ENCODE assay signal across 8 mouse cellular contexts in genomic region chr4:143279661-143280060, GRCm38 (mm10). TPM values are rescaled to one million over a fixed set of nuclear protein-coding genes. Genes with fewer than 3 reads are reported as not detected.
DNase-seq lines count a peak whose midpoint lies in the region; ATAC-seq lines count a peak whose summit lies in the region.

No protein-coding gene starts in this region.

- peak; percentile 32 to 39 for DNase-seq in heart, adult 18-20 months
- DNase-seq in heart, postnatal 25 days (ENCODE audit: low spot score), result no peak
- peak; percentile 70 for DNase-seq in hindbrain, embryonic 10.5 days (ENCODE audit: low spot score)
- DNase-seq in neural tube, embryonic 11.5 days (ENCODE audit: low spot score), result peak; percentile 79
- no peak for DNase-seq in right cerebral cortex, postnatal 14 days
- no peak for DNase-seq in left cerebral cortex, postnatal 36 days (ENCODE audit: low spot score in 2 of 2)
- DNase-seq in kidney, postnatal 36 days, result no peak

- intact Hi-C loops in heart, postnatal 25 days (cut with DNase I), result no loop called here
- intact Hi-C loops in left cerebral cortex, postnatal 36 days (cut with DNase I), result no loop called here

- H3K4me1 ChIP-seq in embryonic facial prominence, embryonic 15.5 days, result peaks cover 22% of the 10 kb centered on the region
- peaks cover 31% of the 10 kb centered on the region for H3K4me1 ChIP-seq in hindbrain, embryonic 10.5 days (replicated peaks)
- H3K4me1 ChIP-seq in neural tube, embryonic 11.5 days (ENCODE audit: control insufficient read depth, insufficient read depth, low read length), result peaks cover 10% of the 10 kb centered on the region; the same call in 1 of the 2 replicates

- no peak for ATAC-seq in embryonic facial prominence, embryonic 15.5 days (ENCODE audit: insufficient number of reproducible peaks, low FRiP score, low TSS enrichment, low read depth)
- peak; percentile 78 for ATAC-seq in neural tube, embryonic 11.5 days (ENCODE audit: insufficient read depth, low FRiP score, low TSS enrichment)

- peak overlapping the region; percentile 70 for H3K27ac ChIP-seq in embryonic facial prominence, embryonic 15.5 days (replicated peaks)
- peak overlapping the region; percentile 90 for H3K27ac ChIP-seq in hindbrain, embryonic 10.5 days
- peak overlapping the region; percentile 87 for H3K27ac ChIP-seq in neural tube, embryonic 11.5 days (ENCODE audit: low read depth, low read length)

- no peak overlapping the region for H3K4me3 ChIP-seq in embryonic facial prominence, embryonic 15.5 days (replicated peaks)
- H3K4me3 ChIP-seq in hindbrain, embryonic 10.5 days, result no peak overlapping the region
- H3K4me3 ChIP-seq in neural tube, embryonic 11.5 days (ENCODE audit: low read depth, low read length), result no peak overlapping the region

- H3K9me3 ChIP-seq in embryonic facial prominence, embryonic 15.5 days (replicated peaks), result no peaks in the 10 kb centered on the region
- H3K9me3 ChIP-seq in hindbrain, embryonic 10.5 days, result no peaks in the 10 kb centered on the region
- no peaks in the 10 kb centered on the region for H3K9me3 ChIP-seq in neural tube, embryonic 11.5 days (ENCODE audit: control insufficient read depth, low read length)

- H3K4me2 ChIP-seq in embryonic facial prominence, embryonic 15.5 days (replicated peaks), result no peak overlapping the region
- no peak overlapping the region for H3K4me2 ChIP-seq in neural tube, embryonic 11.5 days (ENCODE audit: low read depth)

- H3K9ac ChIP-seq in embryonic facial prominence, embryonic 15.5 days, result no peak overlapping the region
- H3K9ac ChIP-seq in neural tube, embryonic 11.5 days (ENCODE audit: low read length), result no peak overlapping the region

- 36% methylated on average over 12 of the region's 12 CpGs for WGBS in embryonic facial prominence, embryonic 15.5 days
- WGBS in hindbrain, embryonic 10.5 days, result 19% methylated on average over 12 of the region's 12 CpGs
- WGBS in neural tube, embryonic 11.5 days, result 25% methylated on average over 12 of the region's 12 CpGs

- no peaks in the 10 kb centered on the region for H3K36me3 ChIP-seq in embryonic facial prominence, embryonic 15.5 days
- H3K36me3 ChIP-seq in hindbrain, embryonic 10.5 days, result peaks cover 49% of the 10 kb centered on the region
- H3K36me3 ChIP-seq in neural tube, embryonic 11.5 days (ENCODE audit: control insufficient read depth, insufficient read depth, low read length), result no peaks in the 10 kb centered on the region

- no peaks in the 10 kb centered on the region for H3K27me3 ChIP-seq in embryonic facial prominence, embryonic 15.5 days
- no peaks in the 10 kb centered on the region for H3K27me3 ChIP-seq in hindbrain, embryonic 10.5 days (ENCODE audit: insufficient read depth, poor library complexity, severe bottlenecking)
- H3K27me3 ChIP-seq in neural tube, embryonic 11.5 days (ENCODE audit: control insufficient read depth, insufficient read depth, low read length), result no peaks in the 10 kb centered on the region

RNA-seq across cellular contexts. Expression of gene Pdpn, which starts 19.7 kb away (rescaled TPM):
- total RNA-seq in heart, adult 18-20 months (2021), result 1 to 10 TPM; 4.5 to 7.9 TPM
- total RNA-seq in heart, postnatal 25 days (2021), result 1 to 10 TPM; 7.8 to 8.3 TPM
- polyA plus RNA-seq in embryonic facial prominence, embryonic 15.5 days (2015; fragmentation: Nextera tagmentation; extraction: Ambion mirVana), result 43.8 and 45.7 TPM in 2 replicates
- 85.2 and 113 TPM in 2 replicates for polyA plus RNA-seq in hindbrain, embryonic 10.5 days (2016; fragmentation: Nextera tagmentation; extraction: Ambion mirVana)
- polyA plus RNA-seq in neural tube, embryonic 11.5 days (2014; fragmentation: Nextera tagmentation; extraction: Ambion mirVana), result 140 and 147 TPM in 2 replicates
- 10 to 100 TPM; 13.3 to 15.1 TPM for total RNA-seq in left cerebral cortex, postnatal 36 days (2021)

Comparison
In these comparisons a context has a peak if more than half of its experiments do, and no peak if none do; other contexts are left out.
1. DNase-seq: peak in heart, adult 18-20 months (2 of 2), hindbrain, embryonic 10.5 days (single experiment) and neural tube, embryonic 11.5 days (single experiment); none in heart, postnatal 25 days (single experiment), right cerebral cortex, postnatal 14 days (single experiment), left cerebral cortex, postnatal 36 days (0 of 2) and kidney, postnatal 36 days (0 of 2).
2. Peak in every context shown above with its lines, with median percentiles within 50 percentile points of each other: H3K27ac ChIP-seq.